Mouse (Mus musculus): ENCODE measurements around the gene Trim10. TPM values are rescaled to one million over a fixed set of nuclear protein-coding genes. Genes with fewer than 3 reads are reported as not detected.
"Not testable (repeated sequence)": the region's sequence is repeated elsewhere in the genome, so short reads cannot be mapped to it uniquely, and the experiment has no call there.

The Trim10 gene
- polyA plus RNA-seq (2015; fragmentation: Nextera tagmentation; extraction: Ambion mirVana) = 1.7 and 2.3 TPM in 2 replicates

DNA sequence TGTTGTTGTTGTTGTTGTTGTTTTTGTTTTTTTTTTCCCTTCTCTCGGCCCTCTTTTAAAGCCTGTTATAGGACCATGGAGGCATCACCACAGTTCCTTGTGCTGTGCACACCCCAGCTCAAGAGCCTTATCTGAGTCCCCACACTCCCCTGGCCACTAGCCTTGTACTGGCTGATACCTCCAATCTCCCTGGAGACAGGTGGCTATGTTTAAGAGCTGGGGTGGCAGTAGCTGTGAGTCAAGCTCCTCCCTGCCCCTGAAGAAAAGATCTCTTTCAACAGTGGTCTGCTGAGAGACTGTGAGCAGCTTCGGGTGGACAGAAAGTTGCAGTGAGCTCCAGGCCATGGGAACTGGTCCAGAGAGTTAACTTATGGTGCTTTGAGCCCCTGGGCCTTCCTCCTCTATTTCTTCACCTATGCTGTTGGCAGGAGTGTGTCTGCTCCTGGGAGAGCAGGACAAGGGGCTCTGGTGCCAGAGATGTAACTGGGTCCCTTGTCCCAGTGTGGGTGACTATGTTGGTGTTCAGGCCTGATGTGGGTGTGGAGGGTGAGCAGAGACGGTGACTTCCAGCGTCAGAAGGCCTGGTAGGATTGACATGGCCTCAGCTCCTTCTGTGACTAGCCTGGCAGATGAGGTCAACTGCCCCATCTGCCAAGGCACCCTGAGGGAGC lies at the start of gene Trim10:
Trim10 (plus strand) TSS at position 291 of the 671 bp plus-strand sequence.
- no peak within 1 kb of the TSS for H3K4me2 ChIP-seq (replicated peaks)
- no peak for ATAC-seq (ENCODE audit: insufficient number of reproducible peaks, low FRiP score, low TSS enrichment, low read depth)
- H3K27me3 ChIP-seq = peaks cover 20% of the 10 kb centered on the region
- H3K4me1 ChIP-seq = peaks cover 6% of the 10 kb centered on the region
- H3K27ac ChIP-seq (replicated peaks) = no peak within 1 kb of the TSS
- no peak within 1 kb of the TSS for H3K4me3 ChIP-seq (replicated peaks)
- no peaks in the 10 kb centered on the region for H3K36me3 ChIP-seq
- no peaks in the 10 kb centered on the region for H3K9me3 ChIP-seq (replicated peaks)
- 77% methylated on average over 4 of the region's 4 CpGs for WGBS
- H3K9ac ChIP-seq = no peak within 1 kb of the TSS

DNA sequence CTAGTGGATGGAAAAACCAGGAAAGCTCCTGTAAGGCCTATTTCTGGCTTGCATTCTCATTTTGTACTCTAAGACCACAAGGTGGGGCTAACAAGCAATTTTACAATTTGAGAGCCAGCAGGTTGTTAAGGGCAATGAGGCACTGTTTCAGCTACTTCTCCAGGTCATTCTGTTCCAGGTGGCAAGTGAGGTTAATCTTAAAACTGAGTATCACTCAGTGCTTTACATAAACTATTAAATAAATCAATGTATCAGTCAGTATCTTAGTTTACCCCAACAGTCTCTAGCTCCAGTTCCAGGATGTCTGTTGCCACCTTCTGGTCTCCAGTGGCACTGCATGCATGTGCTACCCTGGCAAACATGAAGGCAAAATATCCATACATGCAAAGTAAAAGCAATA lies 45.4 kb upstream of the Trim10 start:
- H3K36me3 ChIP-seq = no peaks in the 10 kb centered on the region
- no peak for ATAC-seq (ENCODE audit: insufficient number of reproducible peaks, low FRiP score, low TSS enrichment, low read depth)
- no peak overlapping the region for H3K9ac ChIP-seq
- no peaks in the 10 kb centered on the region for H3K9me3 ChIP-seq (replicated peaks)
- H3K4me1 ChIP-seq = no peaks in the 10 kb centered on the region
- H3K27me3 ChIP-seq = no peaks in the 10 kb centered on the region; the same call in 1 of the 2 replicates
- no peak overlapping the region for H3K27ac ChIP-seq (replicated peaks)
- no peak overlapping the region for H3K4me2 ChIP-seq (replicated peaks)
- no peak overlapping the region for H3K4me3 ChIP-seq (replicated peaks)

DNA sequence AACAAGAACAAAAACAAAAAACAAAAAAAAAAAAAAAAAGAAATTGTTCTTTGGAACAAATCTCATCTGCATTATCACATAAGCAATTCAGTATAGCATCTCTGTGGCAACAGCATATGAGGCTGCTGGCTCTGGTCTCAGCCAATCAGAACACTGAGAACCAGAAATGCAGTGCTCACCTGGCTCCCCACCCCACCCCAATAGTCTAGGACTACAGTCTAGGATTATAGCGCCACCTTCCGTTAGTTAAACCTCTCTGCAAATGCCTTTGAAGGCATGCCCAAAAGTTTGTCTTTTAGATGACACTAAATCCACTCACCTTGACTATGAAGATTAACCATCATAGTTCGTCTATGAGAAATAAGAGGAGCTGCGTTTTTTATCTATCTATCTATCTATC lies 43.8 kb upstream of the Trim10 start:
- H3K9ac ChIP-seq = no peak overlapping the region
- 26% methylated on average over 4 of the region's 4 CpGs for WGBS
- H3K4me2 ChIP-seq (replicated peaks) = no peak overlapping the region
- H3K27ac ChIP-seq (replicated peaks) = no peak overlapping the region
- no peak overlapping the region for H3K4me3 ChIP-seq (replicated peaks)
- no peaks in the 10 kb centered on the region; the same call in 1 of the 2 replicates for H3K27me3 ChIP-seq
- no peak for ATAC-seq (ENCODE audit: insufficient number of reproducible peaks, low FRiP score, low TSS enrichment, low read depth)
- H3K36me3 ChIP-seq = no peaks in the 10 kb centered on the region
- no peaks in the 10 kb centered on the region for H3K9me3 ChIP-seq (replicated peaks)
- no peaks in the 10 kb centered on the region for H3K4me1 ChIP-seq

DNA sequence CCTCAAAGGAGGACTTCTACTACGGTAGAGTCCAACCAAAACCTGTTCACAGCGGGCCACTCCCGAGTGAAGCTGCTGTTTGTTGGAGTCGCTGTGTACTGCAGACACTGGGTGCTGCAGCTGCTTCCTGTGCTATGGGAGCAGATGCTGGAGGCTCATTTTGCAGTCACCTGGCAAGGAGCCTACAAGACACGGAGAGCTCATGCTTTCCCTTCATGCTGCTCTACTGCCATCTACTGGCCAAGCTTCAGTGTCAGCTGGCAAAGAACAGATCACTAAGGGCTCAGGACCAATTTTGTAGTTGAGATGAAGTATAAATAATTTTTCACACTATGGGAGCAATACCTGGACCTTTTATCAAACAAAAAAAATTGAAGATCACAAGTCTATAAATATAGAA lies 43.4 kb upstream of the Trim10 start:
- not testable (repeated sequence) for H3K4me1 ChIP-seq; H3K27ac ChIP-seq (replicated peaks); H3K4me3 ChIP-seq (replicated peaks); H3K36me3 ChIP-seq; H3K27me3 ChIP-seq; H3K9me3 ChIP-seq (replicated peaks); H3K9ac ChIP-seq
- ATAC-seq (ENCODE audit: insufficient number of reproducible peaks, low FRiP score, low TSS enrichment, low read depth) = peak; percentile 60; the same call in 1 of the 2 replicates
- whole genome bisulfite sequencing = 7% methylated on average over 5 of the region's 5 CpGs
- 0 out of 2 replicates have a peak overlapping the region, but pooled peaks have one; percentile 24 for H3K4me2 ChIP-seq (replicated peaks)

DNA sequence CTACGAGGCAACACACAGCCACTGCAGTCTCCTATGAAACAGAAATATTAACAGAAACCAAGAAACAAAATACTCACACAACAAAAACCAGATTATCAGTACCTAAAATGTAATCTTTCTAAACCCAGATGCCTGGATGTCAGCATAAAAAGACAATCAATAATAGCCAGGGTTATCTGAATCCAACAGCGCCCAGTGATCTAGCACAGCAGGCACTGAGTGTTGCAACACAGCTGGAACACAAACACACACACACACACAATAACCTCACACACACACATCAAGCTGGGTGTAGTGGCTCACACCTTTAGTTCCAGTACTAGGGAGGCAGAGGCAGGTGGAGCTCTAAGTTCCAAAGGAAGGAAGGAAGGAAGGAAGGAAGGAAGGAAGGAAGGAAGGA lies 40.9 kb upstream of the Trim10 start:
- Histone ChIP-seq H3K4me2 (replicated peaks) (no peak overlapping the region), H3K27me3 (no peaks in the 10 kb centered on the region; the same call in 1 of the 2 replicates), H3K4me3 (replicated peaks) (no peak overlapping the region), H3K27ac (replicated peaks) (no peak overlapping the region), H3K36me3 (no peaks in the 10 kb centered on the region), H3K4me1 (no peaks in the 10 kb centered on the region), H3K9ac (no peak overlapping the region), H3K9me3 (replicated peaks) (no peaks in the 10 kb centered on the region)
- ATAC-seq (ENCODE audit: insufficient number of reproducible peaks, low FRiP score, low TSS enrichment, low read depth) = no peak
- 84% methylated on average over 2 of the region's 2 CpGs for WGBS

DNA sequence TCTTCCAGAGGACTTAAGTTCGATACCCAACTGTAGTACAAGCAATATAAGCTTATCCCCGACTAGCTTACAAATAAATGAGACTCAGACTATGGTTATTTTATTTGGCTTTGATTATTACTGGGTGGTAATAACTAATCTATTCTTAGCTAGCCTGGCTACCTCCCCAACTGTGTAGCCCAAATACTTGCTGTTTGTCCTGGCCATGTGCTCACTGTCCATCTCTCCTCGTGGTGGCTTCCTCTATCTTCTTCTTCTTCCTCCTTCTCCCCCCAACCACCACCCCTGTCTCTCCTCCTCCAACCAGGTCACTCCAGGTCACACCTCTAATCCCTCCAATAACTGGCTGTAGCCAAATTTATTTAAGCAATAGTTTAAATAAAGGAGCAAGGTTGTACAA lies 38.9 kb upstream of the Trim10 start:
- H3K36me3 ChIP-seq = no peaks in the 10 kb centered on the region
- H3K27ac ChIP-seq (replicated peaks) = no peak overlapping the region
- WGBS = 81% methylated on average over 3 of the region's 3 CpGs
- no peak overlapping the region for H3K9ac ChIP-seq
- H3K9me3 ChIP-seq (replicated peaks) = no peaks in the 10 kb centered on the region
- no peaks in the 10 kb centered on the region for H3K4me1 ChIP-seq
- H3K27me3 ChIP-seq = no peaks in the 10 kb centered on the region; the same call in 1 of the 2 replicates
- no peak overlapping the region for H3K4me2 ChIP-seq (replicated peaks)
- ATAC-seq (ENCODE audit: insufficient number of reproducible peaks, low FRiP score, low TSS enrichment, low read depth) = no peak
- no peak overlapping the region for H3K4me3 ChIP-seq (replicated peaks)

DNA sequence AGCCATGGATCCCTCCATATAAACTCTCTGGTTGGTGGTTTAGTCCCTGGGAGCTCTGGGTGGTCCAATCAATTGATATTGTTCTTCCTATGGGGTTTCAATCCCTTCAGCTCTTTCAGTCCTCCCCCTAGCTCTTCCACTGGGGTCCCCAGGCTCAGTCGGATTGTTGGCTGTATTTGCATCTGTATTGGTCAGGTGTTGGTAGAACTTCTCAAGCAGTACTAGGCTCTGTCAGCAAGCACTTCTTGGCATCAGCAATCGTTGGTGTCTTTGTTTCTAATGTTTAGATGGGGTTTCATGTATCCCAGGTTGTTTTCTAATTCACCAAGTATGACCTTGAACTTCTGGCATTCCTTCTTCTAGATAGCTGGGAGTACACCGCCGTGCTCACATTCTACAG lies 36.7 kb upstream of the Trim10 start:
- Histone ChIP-seq H3K4me1 (peaks cover 8% of the 10 kb centered on the region), H3K9ac (no peak overlapping the region), H3K4me2 (replicated peaks) (no peak overlapping the region), H3K36me3 (no peaks in the 10 kb centered on the region), H3K27me3 (no peaks in the 10 kb centered on the region; the same call in 1 of the 2 replicates), H3K9me3 (replicated peaks) (no peaks in the 10 kb centered on the region), H3K4me3 (replicated peaks) (no peak overlapping the region), H3K27ac (replicated peaks) (no peak overlapping the region)
- WGBS = 56% methylated on average over 4 of the region's 4 CpGs
- no peak for ATAC-seq (ENCODE audit: insufficient number of reproducible peaks, low FRiP score, low TSS enrichment, low read depth)

DNA sequence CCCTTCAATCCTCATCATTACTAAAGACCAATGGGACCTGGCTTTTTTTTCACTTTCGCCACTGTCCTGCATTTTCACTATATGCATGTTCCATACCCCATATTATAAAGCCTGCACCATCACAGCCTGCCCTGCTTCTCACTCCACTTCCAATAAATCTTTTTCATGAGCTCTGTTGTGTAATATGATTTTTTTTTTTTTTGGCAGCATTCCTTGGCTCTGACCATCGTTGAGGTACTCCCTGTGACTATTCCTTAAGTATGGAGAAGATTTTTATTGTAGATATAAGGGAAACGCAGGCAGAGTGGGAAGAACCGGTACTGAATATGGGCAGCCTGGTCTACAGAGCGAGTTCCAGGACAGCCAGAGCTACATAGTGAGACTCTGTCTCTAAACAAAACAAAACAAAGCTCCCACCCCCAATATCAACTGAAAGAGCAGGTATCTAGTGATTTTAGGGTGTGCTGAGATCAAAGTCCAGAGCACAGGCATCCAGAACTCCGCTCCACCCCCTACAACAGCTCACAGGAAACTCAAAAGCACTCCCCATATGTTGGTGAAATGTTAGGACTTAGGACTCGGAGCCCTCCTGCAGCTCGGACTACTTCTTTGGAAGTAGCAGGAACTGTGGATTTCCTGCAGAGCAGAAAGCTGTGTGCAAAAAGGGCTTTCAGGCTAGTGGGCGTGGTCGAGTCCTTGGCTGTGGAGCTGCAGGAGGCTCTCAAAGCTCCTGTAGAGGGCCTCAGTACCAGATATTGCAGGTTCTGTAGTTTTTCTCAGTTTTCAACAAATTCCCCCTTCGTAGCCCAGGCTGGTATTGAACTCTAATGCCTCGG lies 33.6 kb upstream of the Trim10 start:
- H3K36me3 ChIP-seq = peaks cover 6% of the 10 kb centered on the region; the same call in 1 of the 2 replicates
- ATAC-seq (ENCODE audit: insufficient number of reproducible peaks, low FRiP score, low TSS enrichment, low read depth) = no peak
- H3K4me3 ChIP-seq (replicated peaks) = peak overlapping the region; percentile 71
- WGBS = 37% methylated on average over 12 of the region's 12 CpGs
- peaks cover 17% of the 10 kb centered on the region for H3K4me1 ChIP-seq
- peak overlapping the region; percentile 66 for H3K4me2 ChIP-seq (replicated peaks)
- no peaks in the 10 kb centered on the region for H3K9me3 ChIP-seq (replicated peaks)
- peak overlapping the region; percentile 96 for H3K27ac ChIP-seq (replicated peaks)
- H3K9ac ChIP-seq = no peak overlapping the region
- no peaks in the 10 kb centered on the region for H3K27me3 ChIP-seq

DNA sequence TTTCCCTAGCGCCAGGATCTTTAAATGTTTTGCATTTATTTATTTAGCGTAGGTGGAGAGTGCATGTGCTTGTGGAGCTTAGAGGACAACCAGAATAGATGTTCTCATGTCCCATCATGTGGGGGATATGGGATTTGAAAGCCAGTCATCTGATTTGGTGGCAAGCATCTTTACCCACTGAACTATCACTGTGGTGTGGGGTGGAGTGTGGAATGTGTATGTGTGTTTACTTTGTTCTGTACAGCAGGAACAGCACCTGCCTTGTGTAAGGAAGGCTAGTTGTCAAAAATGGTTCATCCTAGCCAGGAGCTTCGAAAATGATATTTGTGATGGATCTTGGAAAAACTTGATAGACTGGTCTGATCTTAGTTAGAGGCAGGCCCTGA lies 33.0 kb upstream of the Trim10 start:
- 0 out of 2 replicates have a peak, but pooled peaks have one; percentile 11 for ATAC-seq (ENCODE audit: insufficient number of reproducible peaks, low FRiP score, low TSS enrichment, low read depth)
- WGBS = 14% methylated on average over 3 of the region's 3 CpGs
- H3K9ac ChIP-seq = peak overlapping the region; percentile 33; the same call in 1 of the 2 replicates
- no peaks in the 10 kb centered on the region for H3K9me3 ChIP-seq (replicated peaks)
- H3K27me3 ChIP-seq = no peaks in the 10 kb centered on the region
- peaks cover 6% of the 10 kb centered on the region; the same call in 1 of the 2 replicates for H3K36me3 ChIP-seq
- H3K4me3 ChIP-seq (replicated peaks) = peak overlapping the region; percentile 71
- H3K4me1 ChIP-seq = peaks cover 17% of the 10 kb centered on the region
- H3K4me2 ChIP-seq (replicated peaks) = peak overlapping the region; percentile 66
- H3K27ac ChIP-seq (replicated peaks) = peak overlapping the region; percentile 96

DNA sequence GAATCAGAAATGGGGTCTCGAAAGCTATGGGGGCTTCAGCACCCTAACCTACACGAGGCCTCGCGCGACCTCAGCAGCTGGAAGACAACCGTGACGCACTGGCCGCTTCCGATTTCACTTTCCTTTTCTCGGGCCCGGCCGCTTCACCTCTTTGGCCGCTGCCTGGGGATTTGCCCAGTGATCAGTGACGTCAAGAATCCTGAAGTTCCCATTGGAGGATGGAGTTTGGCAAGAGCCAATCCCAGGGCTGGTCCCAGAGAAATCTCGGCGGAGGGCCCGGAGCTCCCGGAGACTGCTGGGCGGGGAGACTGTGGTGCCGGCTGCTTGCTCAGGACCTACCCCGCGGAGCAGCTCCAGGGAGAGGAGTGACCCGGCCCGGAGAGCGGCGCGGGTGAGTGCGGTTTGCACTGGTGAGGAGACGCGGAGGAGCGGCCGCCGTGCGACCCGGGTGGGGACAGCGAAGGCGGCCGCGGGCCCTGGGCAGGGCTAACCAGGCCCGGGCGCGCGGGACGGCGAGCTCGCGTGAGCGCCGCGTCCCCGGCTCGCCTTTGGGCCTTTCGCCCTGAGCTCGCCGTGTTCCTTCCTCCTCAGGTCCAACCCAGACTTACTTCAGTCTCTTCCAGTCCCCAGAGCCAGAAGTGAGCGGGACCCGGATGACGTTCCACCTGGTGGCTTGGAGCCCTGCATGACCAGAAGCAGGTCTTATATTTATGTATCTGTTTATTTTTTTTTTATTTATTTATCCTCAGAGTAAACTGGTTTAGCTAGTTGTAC lies 32.3 kb upstream of the Trim10 start, which contains the start of gene Trim26:
Trim26 (plus strand) TSS at position 261 of the 774 bp plus-strand sequence.
- peak within 1 kb of the TSS; percentile 72 for H3K9ac ChIP-seq
- H3K9me3 ChIP-seq (replicated peaks) = no peaks in the 10 kb centered on the region
- peak within 1 kb of the TSS; percentile 66 for H3K4me2 ChIP-seq (replicated peaks)
- peak; percentile 98 for ATAC-seq (ENCODE audit: insufficient number of reproducible peaks, low FRiP score, low TSS enrichment, low read depth)
- peak within 1 kb of the TSS; percentile 71 for H3K4me3 ChIP-seq (replicated peaks)
- peak within 1 kb of the TSS; percentile 96 for H3K27ac ChIP-seq (replicated peaks)
- under 1% methylated on average over 52 of the region's 58 CpGs for WGBS
- H3K27me3 ChIP-seq = no peaks in the 10 kb centered on the region
- peaks cover 17% of the 10 kb centered on the region for H3K4me1 ChIP-seq
- H3K36me3 ChIP-seq = peaks cover 6% of the 10 kb centered on the region; the same call in 1 of the 2 replicates

DNA sequence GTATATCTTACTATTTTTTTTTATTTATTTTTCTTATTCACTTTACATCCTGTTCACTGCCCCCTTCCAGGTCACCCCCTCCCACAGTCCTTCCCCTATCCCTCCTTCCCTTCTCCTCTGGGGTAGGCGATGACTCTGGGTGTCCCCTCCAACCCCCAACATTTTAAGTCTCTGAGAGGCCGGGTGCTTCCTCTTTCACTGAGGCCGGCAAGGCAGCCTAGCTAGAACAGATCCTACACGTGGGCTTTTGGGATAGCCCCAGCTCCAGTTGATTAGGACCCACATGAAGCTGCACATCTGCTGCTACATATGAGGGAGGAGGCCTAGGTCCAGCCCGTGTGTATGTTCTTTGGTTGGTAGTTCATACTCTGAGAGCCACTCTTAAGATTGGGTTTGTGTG lies 30.4 kb upstream of the Trim10 start:
- no peak overlapping the region for H3K9ac ChIP-seq
- WGBS = 85% methylated on average over 5 of the region's 5 CpGs
- no peaks in the 10 kb centered on the region for H3K9me3 ChIP-seq (replicated peaks)
- no peak overlapping the region for H3K4me3 ChIP-seq (replicated peaks)
- no peak overlapping the region for H3K4me2 ChIP-seq (replicated peaks)
- no peak for ATAC-seq (ENCODE audit: insufficient number of reproducible peaks, low FRiP score, low TSS enrichment, low read depth)
- peaks cover 17% of the 10 kb centered on the region for H3K4me1 ChIP-seq
- no peaks in the 10 kb centered on the region for H3K27me3 ChIP-seq
- H3K27ac ChIP-seq (replicated peaks) = no peak overlapping the region
- H3K36me3 ChIP-seq = peaks cover 9% of the 10 kb centered on the region; the same call in 1 of the 2 replicates
